Mouse (Mus musculus) hindlimb bud, embryonic 11.5 days (tissue): ENCODE data around the gene Kcnab1.
"Not testable (repeated sequence)": the region's sequence is repeated elsewhere in the genome, so short reads cannot be mapped to it uniquely, and the experiment has no call there.

Experiments
- DNase-seq: peaks from one replicate; pipeline ENCODE4 v3.0.0-alpha.2; 2012; ENCODE audit warnings: low read depth, low spot score; ENCODE audit errors: extremely low spot score

Gene Kcnab1

GRCm38 (mm10) chr3:65360163-65360969 lies 251.2 kb downstream of the Kcnab1 start:
- DNase-seq: no peak

- DNase-seq: no peak
Measured at GRCm38 (mm10) chr3:65363438-65363837, 254.3 kb downstream of the Kcnab1 start.

- DNase-seq: no peak
Measured at GRCm38 (mm10) chr3:65365184-65365583, 256.0 kb downstream of the Kcnab1 start.

- no peak for DNase-seq
Measured at GRCm38 (mm10) chr3:65365921-65366710, 256.9 kb downstream of the Kcnab1 start.

DNA sequence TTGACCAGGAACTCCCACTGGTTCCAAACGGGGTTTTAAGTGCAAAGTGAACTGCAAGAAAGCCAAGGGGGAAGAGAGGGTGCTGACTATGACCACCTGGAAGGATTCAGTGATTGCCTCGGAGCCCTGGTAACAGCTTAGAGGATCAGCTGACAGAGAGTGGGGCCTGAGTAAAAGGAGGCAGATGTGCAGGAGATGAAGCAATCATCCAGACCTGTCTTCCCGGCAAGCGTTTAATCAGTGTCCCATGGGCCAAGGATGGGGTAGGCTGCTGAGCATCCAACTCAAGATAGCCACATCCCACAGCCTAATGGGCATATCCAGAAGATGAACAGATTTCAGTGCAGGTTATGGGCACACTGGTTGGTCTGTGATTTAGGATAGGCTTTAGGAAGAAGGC lies 258.8 kb downstream of the Kcnab1 start:
- DNase-seq: no peak

DNA sequence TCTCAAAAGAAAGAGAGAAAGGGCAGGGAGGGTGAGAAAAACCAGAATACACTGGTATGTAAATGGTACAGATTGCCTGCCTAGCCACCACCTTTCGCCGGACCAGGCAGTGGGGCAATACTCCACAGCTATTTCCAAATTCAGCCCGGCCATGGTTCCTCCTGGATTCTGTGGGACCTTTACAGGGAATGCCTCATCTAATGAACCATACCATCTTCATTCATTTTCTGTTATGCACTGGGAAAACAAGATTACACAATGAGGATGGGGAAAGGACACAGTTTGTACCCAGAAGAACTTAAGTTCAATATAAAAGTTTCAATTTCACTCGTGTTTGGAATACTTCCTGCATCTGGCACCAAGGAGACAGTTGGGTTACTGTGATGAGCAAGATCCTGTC lies 263.4 kb downstream of the Kcnab1 start:
- no peak for DNase-seq

GRCm38 (mm10) chr3:65373594-65374182 lies 264.5 kb downstream of the Kcnab1 start:
- DNase-seq: no peak

DNA sequence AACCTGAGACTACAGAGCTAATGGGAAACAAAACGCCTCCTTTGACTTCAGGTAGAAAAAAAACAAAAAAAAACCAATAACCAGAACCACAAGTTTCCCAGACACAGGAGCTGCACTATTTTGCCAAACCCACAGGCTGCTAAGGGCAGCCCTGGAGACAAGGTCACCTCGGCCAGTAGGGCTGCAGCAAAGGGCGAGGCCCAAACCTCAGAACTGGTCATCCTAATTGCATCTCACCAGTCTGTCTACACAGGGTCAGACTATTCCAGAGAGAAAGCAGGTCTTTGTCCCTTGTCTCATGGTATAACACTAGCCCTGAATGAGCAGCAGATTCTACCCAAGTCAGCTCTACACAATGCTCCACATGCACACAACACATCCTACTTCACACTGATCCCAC lies 265.5 kb downstream of the Kcnab1 start:
- no peak for DNase-seq

DNA sequence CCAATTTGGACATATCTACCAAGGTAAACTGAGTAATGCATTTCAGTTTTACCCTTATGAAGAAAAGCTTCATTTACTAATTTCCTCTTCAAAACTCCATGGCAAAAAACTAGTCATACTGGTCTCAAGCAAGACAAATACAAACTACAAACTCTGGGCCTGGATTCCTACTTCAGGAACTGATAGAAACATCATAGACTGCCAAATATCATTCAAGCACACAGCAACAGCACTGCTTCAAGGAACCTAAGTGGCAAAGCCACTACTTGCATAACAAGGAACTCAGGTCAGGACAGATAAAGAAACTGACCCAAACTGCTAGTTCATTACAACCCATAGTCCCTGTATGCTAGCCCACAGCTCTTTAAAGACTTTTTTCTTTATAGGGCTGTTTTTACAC lies 269.5 kb downstream of the Kcnab1 start:
- no peak for DNase-seq

- peak; percentile 10 for DNase-seq
Measured at GRCm38 (mm10) chr3:65379884-65380539, 270.8 kb downstream of the Kcnab1 start.

GRCm38 (mm10) chr3:65381094-65381493 lies 271.9 kb downstream of the Kcnab1 start:
- no peak for DNase-seq

GRCm38 (mm10) chr3:65384431-65384830 lies 275.2 kb downstream of the Kcnab1 start:
- no peak for DNase-seq

GRCm38 (mm10) chr3:65385771-65386170 lies 276.6 kb downstream of the Kcnab1 start:
- no peak for DNase-seq

- DNase-seq: peak; percentile 10
Measured at GRCm38 (mm10) chr3:65391222-65391783, 282.1 kb downstream of the Kcnab1 start.

DNA sequence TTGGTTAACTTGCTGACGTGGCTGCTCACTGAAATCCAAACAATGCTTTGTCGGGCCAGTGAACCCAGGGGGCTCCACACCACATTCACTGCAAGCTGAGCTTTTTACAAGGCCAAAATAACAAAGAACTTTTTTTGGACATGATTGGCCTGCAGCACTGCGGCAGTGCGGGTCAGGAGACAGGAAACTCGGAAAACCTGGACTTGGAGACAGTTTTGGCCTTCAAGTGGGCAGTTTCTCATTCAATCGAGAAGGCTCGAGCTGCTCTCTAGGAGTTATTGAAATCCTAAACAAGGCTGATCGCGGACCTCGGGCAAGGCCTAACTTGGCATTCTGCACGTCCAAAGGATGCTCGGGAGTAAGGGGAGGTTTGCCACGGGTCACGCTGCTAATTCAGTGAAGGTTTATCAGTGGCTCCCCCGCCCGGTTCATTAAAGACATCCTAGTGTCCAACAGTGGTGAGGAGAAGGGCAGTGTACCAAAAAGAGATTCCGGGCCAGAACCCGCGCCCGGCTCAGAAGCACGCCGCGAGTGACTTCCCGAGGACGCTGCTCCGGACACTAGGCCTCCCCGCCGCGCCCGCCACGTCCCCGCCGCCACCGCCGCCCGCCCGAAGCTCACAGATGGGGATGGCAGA lies 282.7 kb downstream of the Kcnab1 start:
- DNase-seq: peak; percentile 33

DNA sequence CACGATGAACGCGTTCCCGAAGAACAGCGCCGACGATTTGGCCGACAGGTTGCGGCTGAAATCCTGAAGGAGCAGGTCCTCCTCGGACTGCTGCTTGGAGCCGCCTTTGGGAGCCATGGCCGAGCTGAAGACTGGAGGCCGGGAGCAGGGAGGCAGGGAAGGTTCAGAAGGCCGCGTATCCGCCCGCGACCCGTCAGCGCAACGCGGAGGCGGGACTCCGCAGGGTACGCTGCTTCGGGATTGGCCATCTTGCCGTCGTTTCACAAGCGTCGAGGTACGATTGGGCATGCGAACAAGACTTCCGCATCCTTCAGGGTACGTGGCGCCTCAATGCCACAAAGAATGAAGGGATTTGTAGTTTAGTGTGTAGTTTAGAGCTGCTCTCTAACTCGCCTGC lies 283.2 kb downstream of the Kcnab1 start, which contains the start of gene Ssr3:
TSS of gene Ssr3 (minus strand) at position 203 of the 397 bp plus-strand sequence.
- peak; percentile 93 for DNase-seq

DNA sequence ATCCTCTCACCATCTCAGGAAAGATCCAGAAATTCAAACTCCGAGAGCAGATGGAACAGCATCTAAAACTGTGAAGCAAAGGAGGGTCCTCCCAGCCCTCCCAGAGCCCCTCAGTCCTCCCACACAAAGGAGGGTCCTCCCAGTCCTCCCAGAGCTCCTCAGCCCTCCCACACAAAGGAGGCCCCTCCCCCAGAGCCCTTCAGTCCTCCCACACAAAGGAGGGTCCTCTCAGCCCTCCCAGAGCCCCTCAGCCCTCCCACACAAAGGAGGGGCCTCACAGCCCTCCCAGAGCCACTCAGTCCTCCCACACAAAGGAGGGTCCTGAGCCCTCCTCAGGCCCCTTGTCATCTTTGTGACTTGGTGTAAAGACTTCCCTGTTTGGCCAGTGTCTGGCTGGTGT lies 285.9 kb downstream of the Kcnab1 start:
- DNase-seq: not testable (repeated sequence)

DNA sequence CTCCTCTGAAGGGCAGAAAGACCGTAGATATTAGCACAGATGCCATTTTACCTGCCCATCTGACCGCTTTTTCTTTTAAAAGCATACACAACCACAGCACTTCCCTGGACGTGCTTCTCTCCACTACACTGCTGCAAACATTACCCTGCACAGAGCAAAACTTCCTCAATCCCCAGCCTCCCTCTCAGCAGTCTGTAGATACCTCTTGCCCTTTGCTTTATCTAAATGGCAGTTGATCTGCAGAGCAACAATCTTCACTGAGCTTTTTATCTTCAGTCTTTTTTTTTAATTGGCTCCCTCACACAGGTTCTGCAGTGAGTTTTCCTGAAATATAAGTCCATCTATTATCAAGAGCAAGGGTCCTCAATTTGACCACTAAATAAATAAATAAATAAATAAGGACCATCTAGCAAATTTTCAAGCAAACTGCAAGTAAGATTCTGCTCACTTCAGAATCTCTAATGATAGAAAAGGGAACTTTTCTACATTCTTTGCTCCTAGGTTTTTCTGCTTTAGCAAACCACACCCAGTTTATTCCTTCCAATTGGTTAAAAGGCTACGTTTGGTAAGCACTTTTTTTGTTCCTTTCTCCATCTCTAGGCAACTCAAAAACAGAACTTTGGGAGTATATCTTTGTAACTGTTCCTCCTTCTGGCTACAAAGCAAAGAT lies 287.8 kb downstream of the Kcnab1 start:
- no peak for DNase-seq

DNA sequence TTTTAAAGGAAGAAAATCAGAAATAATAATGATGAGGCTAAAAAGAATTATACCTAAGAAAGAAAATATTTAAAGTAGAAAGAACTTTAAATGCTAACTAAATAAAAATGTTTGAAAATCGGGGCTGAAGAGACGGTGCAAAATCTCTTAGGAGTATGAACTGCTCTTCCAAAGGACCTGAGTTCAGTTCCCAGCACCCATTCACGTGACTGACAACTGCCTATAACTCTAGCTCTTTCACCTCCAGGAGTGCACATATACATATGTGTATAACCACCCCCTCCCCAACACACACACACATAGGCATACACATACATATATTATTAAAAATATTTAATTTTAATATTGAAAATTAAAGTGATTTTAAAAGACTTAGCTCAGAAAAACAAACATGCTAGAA lies 288.4 kb downstream of the Kcnab1 start:
- DNase-seq: no peak

DNA sequence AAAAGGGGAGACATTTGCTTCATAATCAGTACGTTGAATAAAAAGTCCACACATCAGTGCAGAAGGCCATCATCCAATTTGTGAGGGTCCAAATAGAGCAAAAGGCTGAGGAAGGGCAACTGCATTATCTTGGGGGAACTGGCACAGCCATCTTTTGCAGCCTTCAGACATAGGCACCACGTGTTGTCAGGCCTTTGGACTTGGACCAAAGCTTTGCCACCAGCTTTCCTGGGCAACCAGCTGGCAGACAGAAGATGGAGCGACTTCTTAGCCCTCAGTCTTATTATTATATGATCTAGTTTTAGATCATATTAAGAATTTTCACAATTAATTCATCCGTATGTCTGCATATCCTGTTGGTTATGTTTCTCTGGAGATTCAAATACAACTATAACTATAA lies 296.6 kb downstream of the Kcnab1 start:
- no peak for DNase-seq
